Mouse (Mus musculus) layer of hippocampus, postnatal 14 days (tissue): ENCODE results near the gene Gse1. TPM values are rescaled to one million over a fixed set of nuclear protein-coding genes. Genes with fewer than 3 reads are reported as not detected.
A peak's percentile ranks its signal among the peaks of the same experiment; 100 is the strongest.

Experiments used
- DNase-seq, 2 experiments: peaks; one replicate each; pipeline ENCODE4 v3.0.0; 2021 to 2022; ENCODE audit warnings: low spot score in 2 of 2, mixed read lengths in 1 of 2
- total RNA-seq, 2 experiments: library from RNA; stranded (reverse); gene quantifications; 2 replicates each; pipeline ENCODE4 v1.2.3; 2021

Gse1 gene
- total RNA-seq, 2 experiments from 2014 or later = 94.0 to 107 TPM

DNA sequence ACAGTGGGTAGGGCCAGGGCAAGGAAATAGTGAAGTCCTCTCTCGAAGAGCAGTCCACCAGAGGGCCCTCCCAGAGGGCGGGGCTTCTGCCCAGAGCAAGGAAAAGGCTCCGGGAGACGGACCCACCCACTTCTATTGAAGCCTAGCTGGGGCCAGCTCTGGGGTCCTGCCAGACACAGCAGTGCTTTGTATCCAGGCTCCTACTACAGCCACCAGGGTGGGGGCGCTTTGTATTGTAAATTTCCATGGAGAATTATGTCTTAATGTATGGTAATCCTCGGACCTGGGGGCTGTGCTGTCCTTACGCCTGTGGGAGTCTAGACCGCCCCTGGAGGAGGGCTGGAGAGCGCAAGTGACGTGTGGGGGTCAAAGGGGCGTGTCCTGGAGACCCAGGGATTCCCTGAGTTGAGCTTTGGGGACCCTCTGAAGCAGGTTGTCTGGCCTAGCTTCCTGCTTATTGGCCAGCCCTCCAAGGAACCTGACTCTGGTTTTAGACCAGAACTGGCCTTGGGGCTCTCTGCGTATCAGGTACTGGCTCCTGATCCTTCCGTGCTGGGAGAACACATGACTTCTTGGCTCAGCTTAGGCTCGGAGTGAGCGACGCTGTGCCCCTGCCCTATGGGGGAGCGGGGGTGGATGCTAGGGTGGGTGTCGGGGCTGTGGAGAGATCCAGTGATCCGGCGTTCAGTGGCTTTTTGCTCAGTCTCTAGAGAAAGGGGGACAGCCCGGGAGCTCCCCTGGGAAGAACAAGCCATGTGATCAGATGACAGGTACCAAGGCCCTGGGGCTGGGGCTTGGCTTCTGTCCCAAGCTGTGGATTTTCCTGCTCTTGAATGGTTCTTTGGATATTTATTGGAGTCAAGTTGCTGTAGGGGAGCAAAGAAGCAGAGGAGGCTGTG, 281.1 kb downstream of the Gse1 start:
- no peak for DNase-seq

DNA sequence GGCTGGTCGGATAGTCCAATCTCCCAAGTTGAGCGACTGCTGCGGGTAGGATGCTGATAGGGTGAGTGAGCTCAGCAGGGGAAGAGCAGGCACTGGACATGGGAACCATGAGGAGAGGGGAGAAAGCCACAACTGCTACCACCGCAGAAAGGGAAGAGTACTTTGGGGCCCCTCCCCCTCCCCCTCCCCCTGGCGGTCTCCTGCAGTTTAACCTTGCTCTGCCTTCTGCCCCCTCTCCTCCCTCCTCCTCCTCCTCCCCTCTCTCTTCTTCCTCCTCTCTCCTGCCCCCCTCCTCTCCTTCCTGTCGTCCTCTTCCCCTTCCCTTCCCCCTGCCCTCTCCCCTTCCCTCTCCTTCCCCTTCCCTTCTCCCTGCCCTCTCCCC, 281.8 kb downstream of the Gse1 start:
- DNase-seq = no peak

DNA sequence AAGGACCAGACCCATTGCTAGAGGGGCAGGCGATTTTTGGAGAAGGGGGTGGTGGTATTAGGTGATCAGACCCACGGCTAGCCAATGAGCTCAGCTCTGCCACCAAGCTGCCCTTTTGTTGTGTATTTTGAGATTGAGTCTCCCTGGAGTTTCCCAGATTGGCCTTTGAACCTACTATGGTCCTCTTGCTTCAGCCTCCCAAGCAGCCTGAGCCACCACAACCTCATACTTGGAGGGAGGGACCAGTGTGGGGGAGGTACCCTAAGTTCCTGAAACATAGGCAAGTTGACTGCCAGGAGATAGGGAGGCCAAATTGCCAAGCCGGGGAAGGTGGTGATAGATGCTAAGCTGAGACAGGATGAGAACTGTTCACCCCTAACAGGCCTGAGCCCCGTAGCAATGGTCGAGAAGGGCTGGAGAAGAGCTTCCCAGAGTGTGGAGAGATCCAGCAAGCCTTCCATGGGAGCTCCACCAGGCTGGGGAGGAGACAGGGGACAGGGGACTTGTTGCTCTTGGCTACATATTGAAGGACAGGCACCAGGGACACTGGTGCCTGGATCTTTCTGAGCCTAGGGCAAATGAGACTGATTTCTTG, 282.7 kb downstream of the Gse1 start:
- DNase-seq = no peak

- no peak for DNase-seq
These were observed 283.5 kb downstream of the Gse1 start for GRCm38 (mm10) chr8:120511737-120512136.

- DNase-seq = no peak
These were observed 284.1 kb downstream of the Gse1 start for GRCm38 (mm10) chr8:120512326-120512725.

- no peak for DNase-seq
These were observed 284.9 kb downstream of the Gse1 start for GRCm38 (mm10) chr8:120513145-120513544.

- no peak for DNase-seq
These were observed 285.6 kb downstream of the Gse1 start for GRCm38 (mm10) chr8:120513638-120514461.

- no peak for DNase-seq
These were observed 287.0 kb downstream of the Gse1 start for GRCm38 (mm10) chr8:120515214-120515613.

DNA sequence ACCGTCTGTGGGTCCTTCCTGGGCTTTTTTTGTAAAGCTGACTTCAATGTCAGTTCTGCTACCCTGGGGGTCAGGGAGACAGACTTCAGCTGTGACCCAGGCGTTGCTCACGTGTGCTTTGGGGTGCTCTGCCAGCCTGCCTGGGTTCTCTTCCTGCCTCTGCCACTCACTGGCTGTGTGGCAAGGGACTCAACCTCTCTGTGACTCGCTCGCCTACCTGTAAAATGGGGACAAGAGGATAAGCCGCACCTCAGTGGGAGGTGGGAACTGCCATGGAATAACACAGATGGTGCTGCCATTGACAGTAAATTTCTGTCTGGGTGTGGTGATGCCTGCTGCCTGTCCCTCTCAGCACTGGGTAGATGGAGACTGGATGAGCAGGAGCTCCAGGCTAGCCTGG, 287.4 kb downstream of the Gse1 start:
- no peak for DNase-seq

DNA sequence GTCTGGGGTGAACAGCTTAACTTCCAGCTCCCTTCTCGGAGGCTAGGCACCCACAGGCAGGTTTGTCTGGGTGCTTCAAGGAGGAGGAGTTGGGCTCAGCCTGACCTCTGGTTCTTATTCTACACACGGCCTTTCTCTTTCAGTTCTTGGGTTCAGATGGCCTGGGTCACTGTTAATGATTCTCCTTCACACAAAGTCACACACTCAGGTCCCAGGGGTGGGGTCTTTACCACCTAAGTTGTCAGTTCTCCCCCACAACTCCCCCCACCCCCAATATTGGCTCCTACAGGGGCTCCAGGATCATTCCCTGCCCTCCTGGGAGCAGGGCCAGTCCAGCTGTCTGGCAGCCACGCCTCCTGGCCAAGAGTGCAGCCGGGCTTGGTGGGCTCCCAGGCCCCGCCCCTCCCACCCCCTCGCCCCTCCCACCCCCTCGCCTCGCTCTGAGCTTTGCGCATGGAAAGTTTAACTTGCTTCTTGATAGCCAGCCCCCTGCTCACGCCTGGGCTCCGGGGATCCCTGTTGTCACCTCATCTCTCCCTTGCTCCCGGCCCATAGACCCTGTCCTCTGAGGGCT, 288.0 kb downstream of the Gse1 start:
- no peak for DNase-seq

- DNase-seq = no peak
These were observed 289.6 kb downstream of the Gse1 start for GRCm38 (mm10) chr8:120517666-120518410.

- no peak for DNase-seq
These were observed 290.7 kb downstream of the Gse1 start for GRCm38 (mm10) chr8:120518736-120519534.

DNA sequence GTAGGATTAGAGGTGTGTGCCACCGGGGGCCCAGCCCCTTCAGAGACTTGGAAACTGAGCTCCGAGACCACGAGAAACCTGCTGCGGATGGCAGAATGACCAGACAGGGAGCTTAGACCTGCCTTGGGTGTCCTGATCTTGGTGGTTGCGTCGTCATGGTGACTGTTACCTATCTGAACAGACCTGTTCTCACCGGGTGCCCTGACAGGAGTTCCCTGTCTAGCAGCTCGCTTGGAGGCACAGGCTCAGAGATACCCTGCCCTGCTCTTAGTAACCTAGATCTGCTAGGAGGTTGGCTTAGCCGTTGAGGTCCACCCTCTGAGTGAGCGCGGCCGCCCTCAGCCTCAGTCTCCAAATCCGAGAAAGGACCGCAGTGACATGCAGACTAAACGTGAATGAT, 292.0 kb downstream of the Gse1 start:
- no peak for DNase-seq

GRCm38 (mm10) chr8:120520707-120521590, 292.7 kb downstream of the Gse1 start:
- DNase-seq = peak; percentile 68 to 85

DNA sequence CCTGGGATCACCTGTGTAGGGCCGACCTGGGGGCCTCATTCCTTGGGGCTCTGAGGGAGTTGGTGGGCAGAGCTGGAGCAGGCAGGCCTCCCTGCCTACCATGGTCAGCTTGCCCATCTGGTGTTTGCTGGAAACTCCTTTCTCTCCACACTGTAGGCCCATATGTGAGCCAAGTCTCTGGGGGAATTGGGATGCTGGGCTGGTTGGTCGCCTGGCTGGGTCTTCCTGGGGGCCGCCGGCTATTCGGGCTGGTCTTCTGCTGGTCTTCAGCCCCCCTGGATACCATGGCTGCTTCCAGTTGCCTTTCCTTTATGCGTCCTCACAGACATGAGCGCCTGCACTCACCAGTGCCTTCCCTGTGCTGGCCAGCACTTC, 293.3 kb downstream of the Gse1 start:
- no peak for DNase-seq

GRCm38 (mm10) chr8:120523641-120524040, 295.4 kb downstream of the Gse1 start:
- no peak for DNase-seq

- DNase-seq = no peak
These were observed 296.9 kb downstream of the Gse1 start for GRCm38 (mm10) chr8:120525135-120525534.

GRCm38 (mm10) chr8:120525832-120526231, 297.6 kb downstream of the Gse1 start:
- no peak for DNase-seq

GRCm38 (mm10) chr8:120526577-120526976, 298.3 kb downstream of the Gse1 start:
- no peak for DNase-seq
